Mouse (Mus musculus): ENCODE measurements around the gene Lce1b. TPM values are rescaled to one million over a fixed set of nuclear protein-coding genes. Genes with fewer than 3 reads are reported as not detected.

Gene Lce1b
- total and polyA plus RNA-seq, 3 experiments: not detected

GRCm38 (mm10) chr3:92648207-92648606 lies 8.5 kb downstream of the Lce1b start, which contains the start of gene Lce1a1:
Gene Lce1a1 (minus strand): TSS chr3:92648307.
- TF ChIP-seq ZNF384 (IDR thresholded peaks at IDR 0.05; ENCODE audit: low read depth, low read length) (no peak), UBTF (IDR thresholded peaks at IDR 0.05; ENCODE audit: low read depth, low read length) (no peak), SIN3A (IDR thresholded peaks at IDR 0.05; ENCODE audit: low read length) (no peak), USF1 (IDR thresholded peaks at IDR 0.05; ENCODE audit: low read depth, low read length) (no peak), GABPA (IDR thresholded peaks at IDR 0.05; ENCODE audit: insufficient replicate concordance, low read depth, low read length) (no peak), PAX5 (IDR thresholded peaks at IDR 0.05; ENCODE audit: low read length) (no peak), RAD21 (IDR thresholded peaks at IDR 0.05; ENCODE audit: low read depth, low read length) (no peak), POLR2A (IDR thresholded peaks at IDR 0.05; ENCODE audit: low read depth, low read length) (no peak), HCFC1 (IDR thresholded peaks at IDR 0.05; ENCODE audit: low read depth, low read length) (no peak), KAT2A (IDR thresholded peaks at IDR 0.05; ENCODE audit: insufficient replicate concordance, low read length) (no peak), JUND (conservative IDR thresholded peaks at IDR 0.05; ENCODE audit: low read depth, low read length) (no peak), MAFK (IDR thresholded peaks at IDR 0.05; ENCODE audit: insufficient replicate concordance, low read length) (no peak), TCF12 (IDR thresholded peaks at IDR 0.05; ENCODE audit: low read depth, low read length) (no peak), SMC3 (IDR thresholded peaks at IDR 0.05; ENCODE audit: low read depth, low read length) (no peak), POLR2AphosphoS2 (IDR thresholded peaks at IDR 0.05; ENCODE audit: low read depth, low read length) (no peak)
- H3K27me3 ChIP-seq (replicated peaks): no peaks in the 10 kb centered on the region
- no peak within 1 kb of the TSS for H3K4me3 ChIP-seq (replicated peaks in 1 of 3; ENCODE audit: low read depth in 2 of 3, low read length in 2 of 3, poor library complexity in 1 of 3)
- no peaks in the 10 kb centered on the region for H3K36me3 ChIP-seq (replicated peaks in 1 of 2; ENCODE audit: control insufficient read depth in 1 of 2, insufficient read depth in 1 of 2, low read length in 1 of 2)
- H3K27ac ChIP-seq (ENCODE audit: insufficient read depth, low read depth): no peak within 1 kb of the TSS
- no peak within 1 kb of the TSS for H3K9ac ChIP-seq (ENCODE audit: insufficient read depth, low read depth)
- no peaks in the 10 kb centered on the region for H3K79me2 ChIP-seq (replicated peaks; ENCODE audit: control insufficient read depth, extremely low read depth, insufficient read depth, poor library complexity, severe bottlenecking)
- H3K4me2 ChIP-seq (ENCODE audit: insufficient read depth, low read depth, poor library complexity, severe bottlenecking): no peak within 1 kb of the TSS
- in situ Hi-C loops (cut with MboI; ENCODE audit: low pct_ligation_motif_present, low pct_unique_long_range_greater_than_20kb, low sequenced_read_pairs) (no loop called here), dilution Hi-C loops (cut with MboI; ENCODE audit: extremely low pct_ligation_motif_present, extremely low pct_unique_long_range_greater_than_20kb, low sequenced_read_pairs) (no loop called here)
- no peaks in the 10 kb centered on the region for H3K9me3 ChIP-seq (replicated peaks; ENCODE audit: low read length)
- DNase-seq (ENCODE audit: extremely low read depth): no peak
- no peaks in the 10 kb centered on the region for H3K4me1 ChIP-seq (ENCODE audit: control insufficient read depth in 1 of 2, insufficient read depth in 2 of 2)

GRCm38 (mm10) chr3:92639854-92640253 lies 16.9 kb downstream of the Lce1b start:
- no peaks in the 10 kb centered on the region for H3K79me2 ChIP-seq (replicated peaks; ENCODE audit: control insufficient read depth, extremely low read depth, insufficient read depth, poor library complexity, severe bottlenecking)
- dilution Hi-C loops (cut with MboI; ENCODE audit: extremely low pct_ligation_motif_present, extremely low pct_unique_long_range_greater_than_20kb, low sequenced_read_pairs): no loop called here

GRCm38 (mm10) chr3:92638653-92638991 lies 18.1 kb downstream of the Lce1b start:
- Histone ChIP-seq H3K27ac (ENCODE audit: insufficient read depth, low read depth) (no peak overlapping the region), H3K4me2 (ENCODE audit: insufficient read depth, low read depth, poor library complexity, severe bottlenecking) (no peak overlapping the region), H3K36me3 (replicated peaks in 1 of 2; ENCODE audit: control insufficient read depth in 1 of 2, insufficient read depth in 1 of 2, low read length in 1 of 2) (no peaks in the 10 kb centered on the region), H3K27me3 (replicated peaks) (no peaks in the 10 kb centered on the region), H3K4me1 (ENCODE audit: control insufficient read depth in 1 of 2, insufficient read depth in 2 of 2) (no peaks in the 10 kb centered on the region), H3K9ac (ENCODE audit: insufficient read depth, low read depth) (no peak overlapping the region), H3K9me3 (replicated peaks; ENCODE audit: low read length) (no peaks in the 10 kb centered on the region), H3K4me3 (replicated peaks in 1 of 3; ENCODE audit: low read depth in 2 of 3, low read length in 2 of 3, poor library complexity in 1 of 3) (no peak overlapping the region), H3K79me2 (replicated peaks; ENCODE audit: control insufficient read depth, extremely low read depth, insufficient read depth, poor library complexity, severe bottlenecking) (no peaks in the 10 kb centered on the region)
- no peak for TF ChIP-seq CHD1 (IDR thresholded peaks at IDR 0.05; ENCODE audit: low read depth, low read length)
- DNase-seq (ENCODE audit: extremely low read depth): no peak
- dilution Hi-C loops (cut with MboI; ENCODE audit: extremely low pct_ligation_motif_present, extremely low pct_unique_long_range_greater_than_20kb, low sequenced_read_pairs): no loop called here
- in situ Hi-C loops (cut with MboI; ENCODE audit: low pct_ligation_motif_present, low pct_unique_long_range_greater_than_20kb, low sequenced_read_pairs): no loop called here

More at GRCm38 (mm10) chr3:92639854-92640253, 16.9 kb downstream of the Lce1b start:
- no peaks in the 10 kb centered on the region for H3K9me3 ChIP-seq (replicated peaks; ENCODE audit: low read length)
- DNase-seq (ENCODE audit: extremely low read depth): no peak
- no peak overlapping the region for H3K4me3 ChIP-seq (replicated peaks in 1 of 3; ENCODE audit: low read depth in 2 of 3, low read length in 2 of 3, poor library complexity in 1 of 3)
- no peak overlapping the region for H3K4me2 ChIP-seq (ENCODE audit: insufficient read depth, low read depth, poor library complexity, severe bottlenecking)
- H3K36me3 ChIP-seq (replicated peaks in 1 of 2; ENCODE audit: control insufficient read depth in 1 of 2, insufficient read depth in 1 of 2, low read length in 1 of 2): no peaks in the 10 kb centered on the region
- H3K27ac ChIP-seq (ENCODE audit: insufficient read depth, low read depth): no peak overlapping the region
- no peaks in the 10 kb centered on the region for H3K27me3 ChIP-seq (replicated peaks)
- in situ Hi-C loops (cut with MboI; ENCODE audit: low pct_ligation_motif_present, low pct_unique_long_range_greater_than_20kb, low sequenced_read_pairs): no loop called here
- no peak for TF ChIP-seq TCF12 (IDR thresholded peaks at IDR 0.05; ENCODE audit: low read depth, low read length)
- H3K4me1 ChIP-seq (ENCODE audit: control insufficient read depth in 1 of 2, insufficient read depth in 2 of 2): no peaks in the 10 kb centered on the region
- no peak overlapping the region for H3K9ac ChIP-seq (ENCODE audit: insufficient read depth, low read depth)

All from CH12.LX (cell line).